Mouse (Mus musculus) adrenal gland (tissue): ENCODE results near the gene Slc2a1.

Experiments
- intact Hi-C: fragments of 180-260 bp; cut with DNase I; formaldehyde crosslinking; loops from one replicate; pipeline ENCODE4 v1.15.1; 2025

Gene Slc2a1

DNA sequence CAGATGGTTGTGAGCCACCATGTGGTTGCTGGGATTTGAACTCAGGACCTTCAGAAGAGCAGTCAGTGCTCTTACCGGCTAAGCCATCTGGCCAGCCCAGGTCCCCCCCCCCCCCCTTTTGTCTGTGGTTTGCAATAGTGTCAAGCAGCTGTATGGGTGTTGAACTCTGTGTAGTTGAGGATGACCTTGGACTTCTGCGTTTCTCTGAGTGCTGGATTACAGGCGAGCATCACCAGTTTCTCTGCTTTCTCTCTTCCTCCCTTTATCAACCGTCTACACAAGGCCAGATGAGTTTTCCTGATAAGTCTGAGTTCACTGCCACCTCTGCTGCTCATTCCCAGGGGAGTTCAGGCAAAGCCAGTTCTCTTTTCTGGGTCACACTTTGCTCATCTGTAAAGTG lies 11.1 kb upstream of the Slc2a1 start:
- intact Hi-C loops = no loop called here

DNA sequence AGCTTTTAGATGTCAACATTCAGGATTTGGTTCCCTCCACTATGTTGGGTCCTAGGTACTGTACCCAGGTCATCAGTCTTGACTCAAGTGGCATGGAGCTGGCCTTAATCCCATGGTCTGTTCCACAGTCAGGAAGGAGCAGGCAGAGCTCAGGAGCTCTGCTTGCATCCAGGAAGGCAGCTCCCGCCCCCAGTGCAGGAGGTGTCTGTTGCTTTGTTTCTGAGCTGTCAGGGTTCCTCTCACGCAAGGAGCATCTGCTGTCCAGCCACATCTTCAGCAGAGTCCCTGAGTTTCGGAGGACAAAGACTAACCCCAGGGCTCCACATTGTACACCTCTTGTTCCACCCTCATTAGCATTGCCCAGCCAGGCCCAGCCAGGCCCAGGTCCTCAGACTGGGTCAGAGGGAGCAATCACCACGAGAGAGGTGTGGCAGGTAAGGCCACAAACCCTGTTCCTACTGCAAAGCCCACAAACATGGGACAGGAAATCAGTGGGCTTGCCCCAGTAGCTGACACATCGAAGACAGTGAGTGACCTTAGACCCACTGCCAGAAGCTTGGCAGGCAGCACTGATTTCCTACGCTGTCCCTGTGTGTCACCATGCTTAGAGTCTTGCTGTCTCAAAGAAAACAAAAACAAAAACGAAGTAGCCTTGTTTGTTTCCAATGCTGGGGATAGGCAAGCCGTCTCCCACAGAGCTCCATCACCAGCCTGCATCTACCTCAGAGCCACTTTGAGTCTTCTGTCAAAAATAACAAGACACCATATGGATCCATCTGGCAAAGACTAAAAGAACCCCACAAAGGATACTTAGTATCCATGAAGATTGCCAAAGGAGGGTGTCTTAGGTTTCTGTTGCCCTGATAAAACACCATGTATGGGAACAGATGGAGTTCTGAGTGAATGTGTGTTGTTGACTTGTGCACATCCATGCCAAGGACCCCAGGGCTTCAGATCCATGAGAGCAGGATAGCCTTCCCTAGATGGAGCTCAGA lies 10.0 kb upstream of the Slc2a1 start:
- intact Hi-C loops = no loop called here

DNA sequence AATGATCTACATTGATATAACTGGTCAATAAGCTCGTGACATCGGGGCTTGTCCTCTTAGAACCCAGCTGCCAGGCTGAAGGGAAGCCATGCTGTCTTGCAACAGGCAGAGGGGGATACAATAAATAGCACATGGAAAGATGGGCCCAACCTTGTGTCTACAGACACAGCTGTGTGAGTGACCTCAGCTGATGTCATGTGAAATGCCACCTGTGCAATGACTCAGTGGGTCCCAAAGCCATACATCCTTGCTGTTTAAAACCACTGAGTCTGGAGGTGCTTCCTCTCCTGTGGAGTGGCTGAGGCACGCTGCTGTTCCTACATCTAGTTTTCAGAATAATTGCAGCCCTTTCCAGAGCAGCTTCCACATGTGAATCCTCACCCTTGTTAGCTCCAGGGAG lies 7.1 kb upstream of the Slc2a1 start:
- intact Hi-C loops = no loop called here

DNA sequence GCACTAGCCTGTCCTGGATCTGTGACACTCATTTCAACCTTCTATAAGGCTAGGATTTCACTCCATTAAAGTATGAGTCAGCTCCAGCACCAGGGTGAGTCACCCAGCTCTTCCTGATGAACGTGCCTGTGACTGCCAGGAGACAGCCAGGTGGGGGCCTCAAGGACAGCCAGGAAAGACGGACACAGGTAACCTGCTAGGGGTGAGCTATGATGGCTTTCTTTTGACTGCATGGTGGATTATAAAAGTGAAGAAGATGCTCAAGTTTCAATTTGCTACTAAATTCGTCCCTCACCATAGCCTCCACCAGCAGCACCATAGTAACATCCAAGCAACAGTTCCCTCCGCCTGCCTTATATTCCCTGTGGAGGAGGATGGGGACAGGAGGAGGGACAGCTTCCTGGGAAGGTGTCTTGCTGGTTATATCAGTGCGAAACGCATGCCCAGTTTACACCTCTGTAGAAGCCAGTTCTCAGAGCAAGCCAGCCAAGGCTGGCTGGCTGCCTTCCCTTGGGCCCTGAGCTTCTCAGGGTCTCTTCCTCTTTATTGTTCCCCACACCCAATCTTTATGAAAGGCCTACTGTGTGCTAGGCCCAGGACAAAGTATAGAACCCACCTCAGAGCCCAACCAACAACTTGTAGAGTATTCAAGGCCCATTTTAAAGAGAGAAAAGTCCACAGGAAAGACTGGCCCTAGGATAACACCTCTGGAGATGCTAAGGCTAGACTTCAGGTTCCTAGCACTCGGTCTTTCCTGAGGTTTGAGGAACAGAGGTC lies 6.0 kb upstream of the Slc2a1 start:
- intact Hi-C loops = no loop called here

DNA sequence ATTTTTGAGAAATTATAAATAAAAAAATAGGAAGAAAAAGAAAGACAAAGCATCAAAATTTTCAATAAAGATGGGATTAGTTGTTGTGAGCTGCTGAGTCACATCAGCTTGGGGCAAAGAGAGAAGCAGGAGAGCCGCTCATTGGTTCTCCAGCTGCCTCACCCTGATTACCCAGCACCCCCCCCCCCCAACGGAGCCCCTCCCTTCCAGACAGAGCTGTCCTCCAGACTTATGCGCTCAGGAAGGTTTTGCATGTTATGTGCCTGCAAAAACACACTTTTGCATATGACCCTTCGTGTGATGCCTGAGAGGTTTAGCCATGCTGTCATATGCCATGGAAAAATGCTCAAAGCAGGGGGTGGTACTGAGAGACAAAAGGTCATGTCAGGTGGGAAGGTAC lies 3.7 kb upstream of the Slc2a1 start:
- intact Hi-C loops = no loop called here

DNA sequence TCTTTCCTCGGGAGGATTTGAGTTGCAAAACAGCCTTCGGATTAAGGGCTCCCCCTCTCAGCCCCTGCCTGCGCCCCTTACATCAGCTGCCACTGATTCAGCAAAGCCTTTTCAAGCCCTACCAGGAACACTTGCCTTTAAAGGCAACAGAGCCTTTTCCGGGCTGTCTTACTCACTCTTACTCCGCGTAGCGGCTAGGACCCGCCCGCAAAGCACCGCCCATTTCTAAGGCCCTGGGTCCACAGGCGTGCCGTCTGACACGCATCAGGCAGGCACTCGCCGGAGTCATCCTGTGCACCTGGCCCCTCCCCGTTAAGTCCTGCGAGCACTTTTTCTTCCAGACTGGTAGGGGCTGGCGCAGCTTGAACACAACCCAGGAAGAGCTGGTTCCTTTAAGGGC lies 2.8 kb upstream of the Slc2a1 start:
- intact Hi-C loops = no loop called here

DNA sequence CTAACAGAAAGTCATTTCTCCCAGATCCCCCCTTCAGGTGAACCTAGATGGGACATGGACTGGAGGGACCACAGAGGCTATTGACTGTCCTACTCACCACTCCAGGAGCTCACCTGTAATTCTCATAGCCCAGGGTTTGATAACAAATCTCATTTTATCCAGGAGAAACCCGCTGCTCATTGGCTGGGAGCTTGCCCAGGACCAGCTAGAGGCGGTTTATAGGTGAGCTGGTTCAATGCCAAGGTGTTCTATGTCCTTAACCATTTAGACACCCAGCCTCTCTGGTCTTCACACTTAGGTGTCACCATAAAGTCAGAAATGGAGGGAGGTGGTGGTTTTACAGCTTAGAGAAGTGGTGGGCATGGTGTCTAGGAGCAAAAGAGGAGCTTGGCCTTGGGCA lies 644 bp upstream of the Slc2a1 start:
- intact Hi-C loops = no loop called here

DNA sequence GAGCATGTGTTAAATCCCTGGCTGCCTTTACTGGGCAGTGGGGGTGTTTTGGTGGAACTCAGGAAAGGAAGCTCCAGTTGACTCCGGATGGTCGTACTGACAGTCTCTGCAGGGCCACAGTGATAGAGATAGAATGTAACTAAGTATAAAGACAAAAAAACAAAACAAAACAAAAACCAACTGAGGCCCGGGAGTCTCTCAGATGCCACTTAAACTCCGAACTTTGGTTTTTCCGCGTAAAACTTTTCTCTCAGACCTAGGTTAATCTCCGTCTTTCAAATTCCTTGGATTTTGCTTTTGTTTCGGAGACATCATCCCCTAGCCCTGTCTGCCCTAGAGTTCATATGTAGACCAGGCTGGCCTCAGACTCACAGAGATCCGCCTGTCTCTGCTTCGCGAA lies 1.1 kb downstream of the Slc2a1 start:
- intact Hi-C loops = no loop called here

DNA sequence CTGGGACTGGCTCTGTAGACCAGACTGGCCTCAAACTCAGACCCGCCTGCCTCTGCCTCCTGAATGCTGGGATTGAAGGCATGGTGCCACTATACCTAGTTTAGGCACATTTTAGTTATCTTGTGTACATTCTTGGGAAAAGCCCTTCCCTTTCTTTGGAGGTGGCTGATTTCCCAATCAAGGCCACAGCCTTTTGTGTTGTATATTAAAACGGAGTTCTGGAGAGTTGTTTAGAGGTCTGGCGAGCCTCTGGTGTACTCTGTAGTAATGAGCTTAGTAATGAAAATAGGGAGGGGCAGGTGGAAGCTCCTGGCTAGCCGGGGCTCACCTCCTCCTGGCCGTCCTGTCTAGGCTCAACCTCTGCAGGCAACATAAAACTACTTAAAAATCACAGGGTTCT lies 2.0 kb downstream of the Slc2a1 start:
- intact Hi-C loops = no loop called here

DNA sequence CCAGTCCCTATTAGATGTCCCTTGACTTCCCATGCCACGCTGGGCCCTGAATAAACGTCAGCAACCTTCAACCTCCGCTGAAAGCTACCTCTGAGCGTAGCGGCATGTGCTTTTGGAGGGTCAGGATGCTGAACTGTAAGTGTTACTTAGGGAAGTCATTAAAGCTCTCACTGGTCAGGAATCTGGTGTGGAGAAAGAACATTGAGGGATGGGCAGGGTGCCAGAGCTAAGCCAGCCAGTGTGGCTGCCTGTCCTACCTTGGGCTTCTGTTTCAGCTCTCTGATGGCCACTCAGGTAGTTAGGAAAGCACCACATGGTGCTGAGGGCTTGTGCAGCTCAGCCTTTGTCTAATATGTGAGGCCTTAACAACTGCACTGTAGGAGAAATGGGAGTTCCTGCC lies 2.9 kb downstream of the Slc2a1 start:
- intact Hi-C loops = no loop called here

DNA sequence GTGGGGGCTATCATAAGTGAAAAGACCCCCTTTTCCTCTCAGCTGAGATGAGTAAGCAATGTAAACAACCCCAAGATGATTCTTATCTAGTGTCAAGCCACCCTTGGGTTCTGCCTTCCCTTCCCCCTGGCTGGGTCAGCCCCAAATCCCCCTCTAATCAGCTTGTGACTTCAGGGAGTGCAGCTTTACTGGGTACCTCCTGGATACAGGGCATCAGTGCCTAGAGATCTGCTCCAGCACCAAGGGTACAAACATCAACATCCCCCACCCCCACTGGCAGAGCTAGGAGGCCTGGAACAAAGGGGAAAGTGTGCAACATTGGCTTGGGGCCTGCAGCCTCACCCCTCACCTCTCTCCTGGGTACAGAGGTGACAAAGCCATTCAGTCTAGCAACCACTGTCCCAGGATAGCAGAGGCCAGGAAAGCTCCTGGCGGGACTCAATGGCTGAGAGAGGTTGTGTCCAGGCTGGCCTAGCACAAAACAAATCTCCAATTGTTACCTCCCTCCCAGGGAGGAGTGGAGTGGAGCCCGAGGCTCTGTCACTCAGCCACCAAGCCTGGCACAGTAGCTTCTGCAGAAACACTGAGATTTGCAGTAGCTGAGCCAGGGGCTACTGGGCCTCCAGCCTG lies 3.9 kb downstream of the Slc2a1 start:
- intact Hi-C loops = no loop called here

DNA sequence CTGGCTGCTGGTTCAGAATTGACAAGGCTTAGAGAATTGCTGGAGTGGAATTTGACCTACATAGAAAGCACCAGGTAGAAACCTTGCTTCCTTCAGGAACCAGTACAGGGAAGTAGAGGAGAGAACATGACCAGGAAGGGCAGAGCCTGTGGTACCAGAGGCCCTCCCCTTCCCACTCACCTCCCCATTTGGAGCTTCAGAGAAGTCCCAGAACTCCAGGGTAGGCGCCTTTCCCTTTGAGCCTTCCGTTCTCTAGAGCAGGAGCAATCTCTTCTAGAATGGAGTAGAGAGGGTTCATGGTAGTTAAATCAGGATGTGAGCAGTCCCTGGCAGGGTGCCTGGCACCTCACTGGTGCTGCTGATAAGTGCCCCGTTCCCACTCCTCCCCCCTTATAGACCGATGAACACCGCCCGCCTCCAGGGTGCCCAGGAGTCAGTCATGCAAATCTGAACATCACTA lies 7.1 kb downstream of the Slc2a1 start:
- intact Hi-C loops = no loop called here

DNA sequence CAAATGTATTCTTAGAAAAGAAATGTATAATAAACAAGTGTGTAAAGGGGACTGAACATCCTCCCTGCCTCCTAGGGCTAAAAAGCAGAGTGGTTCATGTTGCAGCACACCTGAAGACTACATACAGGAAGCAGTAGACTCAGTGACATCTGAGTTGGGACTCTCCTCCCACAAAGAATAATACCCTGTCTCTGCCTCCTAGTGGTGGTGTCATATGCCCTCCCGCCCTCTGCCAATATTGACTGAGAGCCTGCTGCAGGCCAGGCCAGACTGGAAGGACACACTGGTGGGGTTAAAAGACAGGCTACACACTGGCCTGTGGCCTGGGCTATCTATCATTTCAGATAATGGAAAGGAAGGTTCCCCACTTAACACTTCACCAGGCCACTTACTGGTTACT lies 7.8 kb downstream of the Slc2a1 start:
- intact Hi-C loops = no loop called here

DNA sequence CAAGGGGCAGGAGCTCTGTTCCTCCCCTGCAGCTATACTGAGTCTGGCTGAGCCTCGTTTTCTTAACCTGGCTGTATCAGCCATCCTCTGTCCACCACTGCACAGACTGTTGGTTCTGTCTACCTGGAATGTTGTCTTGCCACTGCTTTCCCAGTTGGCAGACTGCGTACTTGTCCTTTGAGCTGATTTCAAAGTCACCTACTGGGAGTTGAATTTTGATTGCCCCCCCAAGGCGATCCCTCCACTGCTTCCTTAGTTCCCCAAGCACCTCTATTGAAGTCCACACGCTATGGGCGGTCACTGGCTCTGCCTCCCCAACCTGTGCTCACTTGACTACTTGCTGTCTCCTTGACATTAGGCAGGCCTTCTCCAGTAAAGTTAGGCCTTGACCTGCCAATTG lies 9.1 kb downstream of the Slc2a1 start:
- intact Hi-C loops = no loop called here

DNA sequence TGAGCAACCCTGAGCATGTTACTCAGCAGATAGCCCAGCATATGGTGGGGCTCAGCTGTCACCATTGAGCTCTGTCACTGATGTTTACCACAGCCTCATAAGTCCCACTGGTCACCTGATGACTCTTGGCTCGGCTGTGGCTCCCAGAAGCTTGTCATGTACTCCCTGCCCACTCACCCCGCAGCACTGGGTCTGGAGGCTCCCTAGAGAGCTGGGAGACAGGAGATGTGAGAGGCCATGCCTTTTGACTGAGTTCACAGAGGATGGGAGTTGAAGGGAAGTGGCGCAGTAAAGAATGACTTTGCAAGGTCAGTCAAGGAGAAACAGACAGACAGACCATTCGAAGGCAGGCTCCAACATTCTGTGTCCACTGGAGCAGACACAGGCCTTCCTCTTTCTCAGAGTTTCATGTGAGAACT lies 10.2 kb downstream of the Slc2a1 start:
- intact Hi-C loops = no loop called here

DNA sequence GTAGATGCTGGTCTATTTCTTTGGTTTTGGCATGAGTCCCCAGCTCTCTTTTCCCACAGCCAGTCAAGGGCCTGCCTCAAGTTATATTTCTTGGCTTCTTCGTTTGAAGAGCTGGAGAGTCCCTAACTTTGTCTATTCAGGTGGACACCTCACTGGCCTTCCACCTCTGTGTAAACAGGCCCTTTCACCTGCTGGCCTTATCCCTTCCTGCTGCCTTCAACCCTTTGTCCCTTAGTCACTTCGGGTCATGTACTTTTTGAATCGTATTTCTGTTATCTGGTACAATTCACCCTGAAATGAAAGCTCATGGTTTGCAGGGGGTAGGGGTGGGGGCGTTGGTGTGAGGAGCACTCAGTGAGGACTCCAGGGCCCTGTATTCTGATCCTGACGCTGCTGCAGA lies 10.8 kb downstream of the Slc2a1 start:
- intact Hi-C loops = no loop called here

DNA sequence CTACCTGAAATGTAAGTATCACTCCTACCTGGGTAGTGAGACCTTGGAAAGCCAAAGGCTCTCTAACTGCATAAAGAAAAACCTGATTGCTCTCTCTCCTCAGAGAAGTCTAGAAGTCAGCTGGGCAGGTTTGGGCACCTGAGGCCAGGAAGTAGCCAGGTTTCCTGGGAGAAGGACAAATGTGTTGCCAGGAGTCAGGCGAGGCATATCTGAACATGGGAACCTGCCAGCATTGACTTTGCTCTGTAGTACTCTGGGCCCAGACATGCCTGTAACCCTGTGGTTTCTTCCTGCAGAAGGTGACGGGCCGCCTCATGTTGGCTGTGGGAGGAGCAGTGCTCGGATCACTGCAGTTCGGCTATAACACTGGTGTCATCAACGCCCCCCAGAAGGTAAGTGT lies 11.6 kb downstream of the Slc2a1 start:
- intact Hi-C loops = no loop called here

DNA sequence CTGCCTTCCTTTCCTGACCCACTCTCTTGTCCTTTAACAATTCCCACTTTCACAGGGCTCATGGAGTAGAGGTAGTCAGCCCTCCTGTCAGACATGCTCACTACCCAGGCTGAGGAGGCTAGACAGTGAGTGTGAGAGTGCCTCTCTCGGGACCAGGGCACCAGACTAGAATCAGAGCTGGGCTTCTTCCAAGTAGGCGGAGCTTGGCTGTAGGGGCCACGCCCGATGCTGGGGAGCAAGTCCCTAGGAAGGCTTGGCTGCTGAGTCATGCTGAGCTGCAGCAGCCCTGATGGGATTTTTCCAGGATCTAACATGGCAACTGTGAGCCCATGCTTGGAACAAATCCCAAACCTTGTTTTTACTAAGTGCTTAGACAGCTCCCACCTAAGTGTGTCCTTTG lies 12.7 kb downstream of the Slc2a1 start:
- intact Hi-C loops = no loop called here

DNA sequence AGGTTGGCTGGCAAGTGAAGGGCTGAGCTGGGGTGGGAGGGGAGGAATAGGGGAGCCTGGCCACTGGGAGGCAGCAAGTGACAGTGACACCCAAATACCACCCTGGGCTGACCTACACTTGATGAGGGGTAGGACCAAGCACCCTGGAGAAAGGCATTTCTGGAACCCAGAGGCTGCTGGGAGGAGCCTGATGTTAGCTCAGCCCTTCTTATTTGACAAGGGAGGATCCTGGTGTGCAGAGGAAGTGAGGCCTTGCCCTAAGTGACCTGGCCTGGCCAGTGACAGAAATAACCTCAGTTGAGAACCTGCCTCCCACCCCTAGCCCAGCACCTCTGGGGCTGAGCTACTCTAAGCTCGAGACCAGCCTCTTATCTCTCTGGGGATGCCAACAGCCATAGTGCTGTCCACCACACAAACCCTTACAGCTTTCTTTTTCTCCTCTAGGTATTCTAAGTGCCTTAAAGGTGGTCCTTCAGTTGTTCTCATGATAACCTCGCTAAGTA lies 16.3 kb downstream of the Slc2a1 start:
- intact Hi-C loops = no loop called here

DNA sequence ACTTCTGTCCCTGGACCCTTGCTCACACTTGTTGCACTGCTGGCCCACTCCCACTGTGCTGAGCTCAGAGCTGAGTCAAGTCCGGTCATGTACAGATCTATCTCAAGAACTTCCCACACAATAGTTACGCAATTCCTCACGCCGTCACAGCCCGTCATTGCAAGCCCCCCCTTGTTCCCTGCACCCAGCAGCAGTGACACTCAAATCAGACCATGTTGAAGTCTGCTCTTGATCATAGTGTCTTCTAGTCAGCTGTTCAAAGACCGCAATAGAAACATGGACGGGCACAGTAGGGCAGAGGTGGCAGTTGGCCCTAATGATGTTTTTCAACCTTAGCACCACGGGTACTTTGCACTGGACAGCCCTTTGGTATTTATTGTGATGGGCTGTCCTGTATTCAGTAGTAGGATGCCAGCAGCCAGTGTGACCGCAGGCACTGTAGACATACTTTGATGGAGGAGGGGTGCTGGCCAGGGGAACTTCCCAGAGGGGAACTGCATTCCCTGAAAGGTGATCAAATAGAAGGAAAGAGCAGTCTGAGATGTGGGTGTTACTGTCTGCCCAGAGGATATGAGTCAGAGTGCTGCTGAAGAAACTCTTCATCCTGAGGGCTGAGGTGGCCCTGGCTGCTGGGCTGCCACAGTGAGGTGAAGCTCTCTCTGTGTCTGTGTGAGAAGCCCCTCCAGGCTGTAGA lies 17.2 kb downstream of the Slc2a1 start:
- intact Hi-C loops = no loop called here

DNA sequence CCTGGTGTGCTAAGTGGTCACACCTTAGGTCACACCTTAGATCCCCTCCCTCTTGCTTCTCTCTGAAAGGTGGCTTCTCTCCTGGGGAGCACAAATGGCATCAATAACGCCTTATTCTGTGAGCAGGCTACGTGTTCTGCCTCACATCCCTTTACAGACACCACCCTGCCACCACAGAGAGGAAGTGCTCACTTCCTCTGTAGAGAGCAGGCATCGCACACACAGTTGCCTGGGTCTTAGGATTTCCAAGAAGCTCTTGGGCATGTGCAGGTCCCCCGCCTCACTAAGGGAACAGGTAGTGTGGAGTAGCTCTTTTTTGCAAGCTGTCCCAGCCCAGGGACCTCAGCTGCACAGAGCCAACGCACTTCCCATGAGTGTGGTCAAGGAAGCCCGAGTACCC lies 18.7 kb downstream of the Slc2a1 start:
- intact Hi-C loops = no loop called here
